Mouse (Mus musculus): ENCODE measurements around the gene Vipr1.

DNA sequence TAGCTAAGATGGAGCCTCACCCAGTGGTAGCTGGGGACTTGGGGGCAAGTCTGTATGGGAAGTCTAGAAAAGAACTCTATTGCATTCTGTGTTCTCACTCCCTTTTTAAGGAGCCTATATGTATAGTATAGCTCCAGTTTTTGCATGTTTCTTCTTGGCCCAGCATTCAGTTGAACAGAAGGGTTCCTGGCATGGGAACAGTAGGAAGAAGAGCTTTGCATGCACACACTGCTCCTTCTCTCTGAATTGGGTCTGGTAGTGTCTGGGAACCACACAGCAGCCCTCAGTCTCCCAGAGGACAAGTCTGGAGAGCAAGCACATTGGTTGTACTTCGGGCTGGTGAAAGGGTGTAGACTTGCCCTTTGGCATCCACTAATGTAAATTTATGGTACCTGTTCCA, 11.9 kb upstream of the Vipr1 start:
- TF ChIP-seq GATA1 (IDR thresholded peaks at IDR 0.05; ENCODE audit: borderline replicate concordance, low read length), result no peak
- no peak for TF ChIP-seq FLI1 (IDR thresholded peaks at IDR 0.05; ENCODE audit: low read length)
